Mouse (Mus musculus) liver, embryonic 11.5 days (tissue): ENCODE results near the gene Hs3st6. TPM values are rescaled to one million over a fixed set of nuclear protein-coding genes. Genes with fewer than 3 reads are reported as not detected.

Experiments used
- ATAC-seq: fragments of 200-750 bp; cut with Nextera tagmentation; replicated peaks from 2 replicates; pipeline ENCODE4 v1.8.0; 2017; ENCODE audit warnings: moderate number of reproducible peaks, mild to moderate bottlenecking, moderate TSS enrichment, moderate library complexity; ENCODE audit not compliant: low FRiP score
- DNase-seq: peaks from one replicate; pipeline ENCODE4 v3.0.0-alpha.2; 2017; ENCODE audit warnings: low spot score
- H3K27ac ChIP-seq: fragments of 300-500 bp; sonication (generic); 2 replicates; pipeline ENCODE4 v1.5.1; 2014; ENCODE audit warnings: mild to moderate bottlenecking, low read depth, low read length, control low read depth
- H3K27me3 ChIP-seq: fragments of 300-500 bp; sonication (generic); replicated peaks from 2 replicates; pipeline ENCODE4 v1.6.1; 2014; ENCODE audit warnings: low read length, mixed read lengths; ENCODE audit not compliant: control insufficient read depth, insufficient read depth
- H3K36me3 ChIP-seq: fragments of 300-500 bp; sonication (generic); 2 replicates; pipeline ENCODE4 v1.6.1; 2014; ENCODE audit warnings: mild to moderate bottlenecking, low read length, moderate library complexity, mixed read lengths; ENCODE audit not compliant: control insufficient read depth, insufficient read depth
- H3K4me1 ChIP-seq: fragments of 300-500 bp; sonication (generic); replicated peaks from 2 replicates; pipeline ENCODE4 v1.6.1; 2014; ENCODE audit warnings: low read length, mixed read lengths; ENCODE audit not compliant: control insufficient read depth, insufficient read depth
- H3K4me2 ChIP-seq: fragments of 300-500 bp; sonication (generic); 2 replicates; pipeline ENCODE4 v1.6.1; 2014; ENCODE audit warnings: mild to moderate bottlenecking, control low read depth, moderate library complexity
- H3K4me3 ChIP-seq: fragments of 300-500 bp; sonication (generic); 2 replicates; pipeline ENCODE4 v1.5.1; 2014; ENCODE audit warnings: low read depth, low read length, control low read depth
- H3K9ac ChIP-seq: fragments of 300-500 bp; sonication (generic); 2 replicates; pipeline ENCODE4 v1.6.1; 2014; ENCODE audit warnings: low read depth, low read length, control low read depth
- H3K9me3 ChIP-seq: fragments of 300-500 bp; sonication (generic); 2 replicates; pipeline ENCODE4 v1.6.1; 2016; ENCODE audit warnings: low read length, inconsistent platforms, mixed read lengths; ENCODE audit not compliant: control insufficient read depth
- WGBS: fragments of 180-500 bp; shearing (Covaris S2); extraction: QIAGEN DNeasy Blood & Tissue Kit; methylation state at CpG from one replicate; pipeline ENCODE4 v1.1.7; 2014; 5-methylcytosine and 5-hydroxymethylcytosine counted together
- polyA plus RNA-seq: library from polyadenylated mRNA; unstranded; fragments of >200 nt; fragmentation: Nextera tagmentation; extraction: Ambion mirVana; gene quantifications from 2 replicates; pipeline ENCODE4 v1.2.1, GENCODE M21; 2014

The Hs3st6 gene
- 0.41 and 0.45 TPM in 2 replicates for polyA plus RNA-seq

- Histone ChIP-seq H3K4me2 (peak within 1 kb of the TSS; percentile 96), H3K27me3 (peaks cover 71% of the 10 kb centered on the region), H3K4me3 (peak within 1 kb of the TSS; percentile 61), H3K9me3 (no peaks in the 10 kb centered on the region), H3K36me3 (no peaks in the 10 kb centered on the region), H3K27ac (no peak within 1 kb of the TSS), H3K9ac (peak within 1 kb of the TSS; percentile 48; the same call in 1 of the 2 replicates), H3K4me1 (peaks cover 10% of the 10 kb centered on the region)
- 1% methylated on average over 72 of the region's 82 CpGs for WGBS
- DNase-seq (peak; percentile 73), ATAC-seq (peak; percentile 83)
Observed at GRCm38 (mm10) chr17:24752415-24753394, at the start of gene Hs3st6. TSS of gene Hs3st6 (plus strand) at chr17:24752988.

- H3K27ac ChIP-seq = no peak overlapping the region
- WGBS = 92% methylated on average over 3 of the region's 3 CpGs
- no peak for ATAC-seq
Observed at GRCm38 (mm10) chr17:24705821-24706220, 47.0 kb upstream of the Hs3st6 start.

GRCm38 (mm10) chr17:24706982-24707800 lies 45.6 kb upstream of the Hs3st6 start, which contains the start of gene Tbl3:
TSS of gene Tbl3 (minus strand) at chr17:24707660.
- Histone ChIP-seq H3K4me1 (peaks cover 12% of the 10 kb centered on the region; the same call in 1 of the 2 replicates), H3K9ac (peak within 1 kb of the TSS; percentile 60), H3K4me2 (peak within 1 kb of the TSS; percentile 73), H3K4me3 (peak within 1 kb of the TSS; percentile 55), H3K27me3 (no peaks in the 10 kb centered on the region), H3K27ac (peak within 1 kb of the TSS; percentile 40), H3K9me3 (no peaks in the 10 kb centered on the region), H3K36me3 (peaks cover 22% of the 10 kb centered on the region; the same call in 1 of the 2 replicates)
- DNase-seq (peak; percentile 94), ATAC-seq (peak; percentile 84)
- WGBS = 3% methylated on average over 32 of the region's 32 CpGs

More at GRCm38 (mm10) chr17:24705821-24706220, 47.0 kb upstream of the Hs3st6 start:
- Histone ChIP-seq H3K4me1 (peaks cover 12% of the 10 kb centered on the region; the same call in 1 of the 2 replicates), H3K9ac (no peak overlapping the region), H3K4me2 (peak overlapping the region; percentile 73; the same call in 1 of the 2 replicates), H3K4me3 (peak overlapping the region; percentile 55; the same call in 1 of the 2 replicates), H3K9me3 (no peaks in the 10 kb centered on the region), H3K27me3 (no peaks in the 10 kb centered on the region), H3K36me3 (peaks cover 35% of the 10 kb centered on the region; the same call in 1 of the 2 replicates)
- no peak for DNase-seq

GRCm38 (mm10) chr17:24707801-24708425 lies 44.9 kb upstream of the Hs3st6 start:
- 4% methylated on average over 24 of the region's 24 CpGs for WGBS
- H3K27me3 ChIP-seq = no peaks in the 10 kb centered on the region
- peak; percentile 50 for ATAC-seq
- peak overlapping the region; percentile 60 for H3K9ac ChIP-seq
- H3K4me1 ChIP-seq = peaks cover 12% of the 10 kb centered on the region; the same call in 1 of the 2 replicates
- H3K27ac ChIP-seq = peak overlapping the region; percentile 40
- peak overlapping the region; percentile 73 for H3K4me2 ChIP-seq
- peaks cover 18% of the 10 kb centered on the region; the same call in 1 of the 2 replicates for H3K36me3 ChIP-seq
- peak overlapping the region; percentile 55 for H3K4me3 ChIP-seq
- DNase-seq = peak; percentile 64
- H3K9me3 ChIP-seq = no peaks in the 10 kb centered on the region

GRCm38 (mm10) chr17:24708646-24709045 lies 44.1 kb upstream of the Hs3st6 start:
- H3K9me3 ChIP-seq = no peaks in the 10 kb centered on the region
- ATAC-seq = no peak
- H3K4me3 ChIP-seq = peak overlapping the region; percentile 55
- H3K27me3 ChIP-seq = no peaks in the 10 kb centered on the region
- H3K27ac ChIP-seq = no peak overlapping the region
- H3K9ac ChIP-seq = no peak overlapping the region
- H3K4me2 ChIP-seq = peak overlapping the region; percentile 73
- H3K4me1 ChIP-seq = peaks cover 12% of the 10 kb centered on the region; the same call in 1 of the 2 replicates
- WGBS = 20% methylated on average over 2 of the region's 2 CpGs
- DNase-seq = no peak
- H3K36me3 ChIP-seq = peaks cover 16% of the 10 kb centered on the region; the same call in 1 of the 2 replicates

- no peak for DNase-seq
- no peaks in the 10 kb centered on the region for H3K9me3 ChIP-seq
- H3K4me1 ChIP-seq = peaks cover 8% of the 10 kb centered on the region
- H3K27me3 ChIP-seq = no peaks in the 10 kb centered on the region
- WGBS = 84% methylated on average over 6 of the region's 6 CpGs
- no peak for ATAC-seq
- H3K4me3 ChIP-seq = no peak overlapping the region
- H3K9ac ChIP-seq = no peak overlapping the region
- no peak overlapping the region for H3K27ac ChIP-seq
- peaks cover 6% of the 10 kb centered on the region for H3K36me3 ChIP-seq
- H3K4me2 ChIP-seq = no peak overlapping the region
Observed at GRCm38 (mm10) chr17:24715556-24715955, 37.2 kb upstream of the Hs3st6 start.

- no peak overlapping the region for H3K4me2 ChIP-seq
- no peak overlapping the region for H3K9ac ChIP-seq
- H3K36me3 ChIP-seq = peaks cover 8% of the 10 kb centered on the region
- no peak for ATAC-seq
- peaks cover 8% of the 10 kb centered on the region for H3K4me1 ChIP-seq
- no peaks in the 10 kb centered on the region for H3K9me3 ChIP-seq
- no peak for DNase-seq
- no peaks in the 10 kb centered on the region for H3K27me3 ChIP-seq
- H3K27ac ChIP-seq = no peak overlapping the region
- H3K4me3 ChIP-seq = no peak overlapping the region
- 94% methylated on average over 15 of the region's 15 CpGs for WGBS
Observed at GRCm38 (mm10) chr17:24716166-24716682, 36.6 kb upstream of the Hs3st6 start.
